Mouse (Mus musculus) lung, adult 2 months (tissue): ENCODE measurements around the gene Fbln2.

Experiments used
- CTCF ChIP-seq: fragments of 200-500 bp; IDR thresholded peaks from 2 replicates; pipeline ENCODE4 v1.5.1; 2011; ENCODE audit warnings: mild to moderate bottlenecking, low read length, control low read depth; ENCODE audit not compliant: insufficient read depth
- POLR2A ChIP-seq: fragments of 200-500 bp; IDR thresholded peaks from 2 replicates; pipeline ENCODE4 v1.6.1; 2011; ENCODE audit warnings: low read depth, mild to moderate bottlenecking, control low read depth, low read length, borderline replicate concordance; ENCODE audit errors: extremely low read depth

GRCm38 (mm10) chr6:91186161-91186931, 25.9 kb upstream of the Fbln2 start:
- TF ChIP-seq POLR2A (no peak), CTCF (peak; percentile 81)
